Mouse (Mus musculus): ENCODE results near the gene Lyrm7.

DNA sequence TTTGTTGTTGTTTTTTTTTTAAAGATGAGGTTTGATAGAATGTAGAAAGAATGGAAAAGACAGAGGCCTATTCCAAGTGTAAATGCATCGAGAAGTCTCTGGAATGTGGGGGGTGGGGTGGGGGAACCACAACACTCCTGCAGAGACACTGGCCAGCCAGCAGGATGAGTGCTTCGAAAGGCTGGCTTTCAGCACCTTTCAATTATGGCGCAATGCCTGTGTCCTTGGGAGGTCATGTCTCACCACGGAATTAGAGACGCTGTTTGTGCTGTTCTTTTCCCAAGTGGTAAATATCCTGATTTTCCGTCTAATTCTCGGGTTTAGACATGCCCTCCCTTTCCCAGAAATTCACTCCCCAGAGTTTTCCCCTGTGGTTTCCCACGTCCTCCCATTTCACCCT, 22.0 kb upstream of the Lyrm7 start:
- TF ChIP-seq CTCF (IDR thresholded peaks at IDR 0.05) (peak; percentile 56), POLR2A (IDR thresholded peaks at IDR 0.05; ENCODE audit: insufficient read depth, low read depth, low read length) (0 out of 2 replicates have a peak, but pooled peaks have one; percentile 26)
